Mouse (Mus musculus) CH12.LX (cell line): ENCODE results near the gene Urm1. TPM values are rescaled to one million over a fixed set of nuclear protein-coding genes. Genes with fewer than 3 reads are reported as not detected.

ENCODE experiments used
- DNase-seq: peaks from one replicate; pipeline ENCODE4 v3.0.0-alpha.2; 2013; ENCODE audit errors: extremely low read depth
- H3K27ac ChIP-seq: 2 replicates; pipeline ENCODE4 v1.5.1; 2012; ENCODE audit warnings: low read depth, mild to moderate bottlenecking, control low read depth, moderate library complexity; ENCODE audit not compliant: insufficient read depth
- H3K27me3 ChIP-seq: replicated peaks from 2 replicates; pipeline ENCODE3; 2012; ENCODE audit warnings: inconsistent platforms
- H3K36me3 ChIP-seq, 2 experiments: replicated peaks in 1 of 2; 2 replicates each; pipeline versions ENCODE3 to v1.6.1; 2012; ENCODE audit warnings: inconsistent platforms in 1 of 2, low read length in 1 of 2, mild to moderate bottlenecking in 1 of 2, mixed read lengths in 1 of 2, moderate library complexity in 1 of 2; ENCODE audit not compliant: control insufficient read depth in 1 of 2, insufficient read depth in 1 of 2
- H3K4me1 ChIP-seq, 2 experiments: 2 replicates each; pipeline ENCODE4 v1.6.1; 2012; ENCODE audit warnings: inconsistent platforms in 1 of 2, moderate library complexity in 1 of 2; ENCODE audit not compliant: insufficient read depth in 2 of 2, control insufficient read depth in 1 of 2
- H3K4me2 ChIP-seq: 2 replicates; pipeline ENCODE4 v1.6.1; 2012; ENCODE audit warnings: low read depth, mild to moderate bottlenecking, control low read depth; ENCODE audit not compliant: poor library complexity, insufficient read depth, severe bottlenecking
- H3K4me3 ChIP-seq, 3 experiments: fragments of 150-350 bp in 1 of 3; sonication (generic) in 1 of 3; replicated peaks in 1 of 3; 2 replicates each; pipeline versions ENCODE3 to v1.5.1; 2011 to 2012; ENCODE audit warnings: low read depth in 2 of 3, low read length in 2 of 3, mild to moderate bottlenecking in 2 of 3, moderate library complexity in 2 of 3, control low read depth in 1 of 3, improper control_type of control experiment in 1 of 3, inconsistent platforms in 1 of 3, mixed read lengths in 1 of 3; ENCODE audit not compliant: poor library complexity in 1 of 3
- H3K79me2 ChIP-seq: replicated peaks from 2 replicates; pipeline ENCODE4 v1.6.1; 2012; ENCODE audit warnings: mild to moderate bottlenecking, moderate library complexity; ENCODE audit not compliant: control insufficient read depth, poor library complexity, insufficient read depth, severe bottlenecking; ENCODE audit errors: extremely low read depth
- H3K9ac ChIP-seq: 2 replicates; pipeline ENCODE4 v1.6.1; 2012; ENCODE audit warnings: low read depth, mild to moderate bottlenecking, control low read depth, moderate library complexity; ENCODE audit not compliant: insufficient read depth
- H3K9me3 ChIP-seq: replicated peaks from 2 replicates; pipeline ENCODE3; 2012; ENCODE audit warnings: low read length, inconsistent platforms, mixed read lengths
- BHLHE40 ChIP-seq: IDR thresholded peaks from 2 replicates; pipeline ENCODE4 v1.6.1; 2011; ENCODE audit warnings: mild to moderate bottlenecking, low read depth, low read length, improper control_type of control experiment
- CHD1 ChIP-seq: IDR thresholded peaks from 2 replicates; pipeline ENCODE4 v1.6.1; 2012; ENCODE audit warnings: low read depth, low read length, improper control_type of control experiment, inconsistent platforms
- ELF1 ChIP-seq: IDR thresholded peaks from 2 replicates; pipeline ENCODE4 v1.6.1; 2014; ENCODE audit warnings: low read depth, mild to moderate bottlenecking, inconsistent platforms, low read length, improper control_type of control experiment
- EP300 ChIP-seq: IDR thresholded peaks from 2 replicates; pipeline ENCODE4 v1.6.1; 2011; ENCODE audit warnings: low read length, improper control_type of control experiment
- ETS1 ChIP-seq: conservative IDR thresholded peaks from 2 replicates; pipeline ENCODE4 v1.6.1; 2012; ENCODE audit warnings: low read depth, mild to moderate bottlenecking, inconsistent platforms, low read length, improper control_type of control experiment, moderate library complexity
- HCFC1 ChIP-seq: IDR thresholded peaks from 2 replicates; pipeline ENCODE4 v1.6.1; 2012; ENCODE audit warnings: low read depth, mild to moderate bottlenecking, inconsistent platforms, low read length, improper control_type of control experiment
- JUN ChIP-seq: IDR thresholded peaks from 2 replicates; pipeline ENCODE4 v1.6.1; 2011; ENCODE audit warnings: low read depth, mild to moderate bottlenecking, low read length, improper control_type of control experiment, moderate library complexity; ENCODE audit not compliant: insufficient read depth
- KAT2A ChIP-seq: IDR thresholded peaks from 2 replicates; pipeline ENCODE4 v1.6.1; 2012; ENCODE audit warnings: low read length, improper control_type of control experiment, inconsistent platforms; ENCODE audit not compliant: insufficient replicate concordance
- MAFK ChIP-seq: IDR thresholded peaks from 2 replicates; pipeline ENCODE4 v1.6.1; 2011; ENCODE audit warnings: low read length, improper control_type of control experiment; ENCODE audit not compliant: insufficient replicate concordance
- MAX ChIP-seq: IDR thresholded peaks from 2 replicates; pipeline ENCODE4 v1.6.1; 2011; ENCODE audit warnings: low read length, improper control_type of control experiment
- MAZ ChIP-seq: IDR thresholded peaks from 2 replicates; pipeline ENCODE4 v1.6.1; 2012; ENCODE audit warnings: low read depth, mild to moderate bottlenecking, inconsistent platforms, low read length, improper control_type of control experiment, moderate library complexity
- MXI1 ChIP-seq: IDR thresholded peaks from 2 replicates; pipeline ENCODE4 v1.6.1; 2011; ENCODE audit warnings: mild to moderate bottlenecking, low read depth, low read length, improper control_type of control experiment
- MYC ChIP-seq: IDR thresholded peaks from 2 replicates; pipeline ENCODE4 v1.6.1; 2011; ENCODE audit warnings: low read depth, mild to moderate bottlenecking, improper control_type of control experiment, low read length
- PAX5 ChIP-seq: IDR thresholded peaks from 2 replicates; pipeline ENCODE4 v1.6.1; 2012; ENCODE audit warnings: low read length, inconsistent platforms, mixed read lengths
- POLR2A ChIP-seq: IDR thresholded peaks from 2 replicates; pipeline ENCODE4 v1.6.1; 2011; ENCODE audit warnings: low read depth, mild to moderate bottlenecking, improper control_type of control experiment, low read length
- SMC3 ChIP-seq: IDR thresholded peaks from 2 replicates; pipeline ENCODE4 v1.6.1; 2011; ENCODE audit warnings: low read depth, low read length, improper control_type of control experiment
- TCF12 ChIP-seq: IDR thresholded peaks from 2 replicates; pipeline ENCODE4 v1.6.1; 2014; ENCODE audit warnings: low read depth, mild to moderate bottlenecking, inconsistent platforms, low read length, improper control_type of control experiment
- UBTF ChIP-seq: IDR thresholded peaks from 2 replicates; pipeline ENCODE4 v1.6.1; 2012; ENCODE audit warnings: low read depth, mild to moderate bottlenecking, inconsistent platforms, low read length, improper control_type of control experiment, moderate library complexity
- USF1 ChIP-seq: IDR thresholded peaks from 2 replicates; pipeline ENCODE4 v1.6.1; 2014; ENCODE audit warnings: low read depth, mild to moderate bottlenecking, inconsistent platforms, low read length, improper control_type of control experiment
- ZMIZ1 ChIP-seq: IDR thresholded peaks from 2 replicates; pipeline ENCODE4 v1.6.1; 2012; ENCODE audit warnings: low read depth, mild to moderate bottlenecking, inconsistent platforms, low read length, improper control_type of control experiment
- ZNF384 ChIP-seq: IDR thresholded peaks from 2 replicates; pipeline ENCODE4 v1.6.1; 2012; ENCODE audit warnings: low read depth, low read length, improper control_type of control experiment, inconsistent platforms
- dilution Hi-C: fragments of 300-500 bp; cut with MboI; formaldehyde crosslinking; loops from 2 replicates; pipeline ENCODE4 v1.14.3; 2020; ENCODE audit warnings: low sequenced_read_pairs; ENCODE audit not compliant: extremely low pct_unique_long_range_greater_than_20kb, extremely low pct_ligation_motif_present
- in situ Hi-C: fragments of 300-500 bp; cut with MboI; formaldehyde crosslinking; loops from 3 replicates; pipeline ENCODE4 v1.14.3; 2019; ENCODE audit warnings: low sequenced_read_pairs, low pct_ligation_motif_present, low pct_unique_long_range_greater_than_20kb, mixed read lengths
- polyA plus RNA-seq: library from polyadenylated mRNA; unstranded; fragments of >175 nt; gene quantifications from 2 replicates; pipeline ENCODE4 v1.2.1, GENCODE M21; 2012; ENCODE audit warnings: low read depth; ENCODE audit not compliant: insufficient read length
- total RNA-seq, 2 experiments: library from RNA; depleted of rRNA; stranded (reverse); fragments of 300-350 nt in 1 of 2; fragments of >200 nt in 1 of 2; gene quantifications; 2 replicates each; pipeline ENCODE4 v1.2.3; 2012 to 2014

The Urm1 gene
- total and polyA plus RNA-seq, 3 experiments = 25.6 to 31.9 (median 29.2) TPM

DNA sequence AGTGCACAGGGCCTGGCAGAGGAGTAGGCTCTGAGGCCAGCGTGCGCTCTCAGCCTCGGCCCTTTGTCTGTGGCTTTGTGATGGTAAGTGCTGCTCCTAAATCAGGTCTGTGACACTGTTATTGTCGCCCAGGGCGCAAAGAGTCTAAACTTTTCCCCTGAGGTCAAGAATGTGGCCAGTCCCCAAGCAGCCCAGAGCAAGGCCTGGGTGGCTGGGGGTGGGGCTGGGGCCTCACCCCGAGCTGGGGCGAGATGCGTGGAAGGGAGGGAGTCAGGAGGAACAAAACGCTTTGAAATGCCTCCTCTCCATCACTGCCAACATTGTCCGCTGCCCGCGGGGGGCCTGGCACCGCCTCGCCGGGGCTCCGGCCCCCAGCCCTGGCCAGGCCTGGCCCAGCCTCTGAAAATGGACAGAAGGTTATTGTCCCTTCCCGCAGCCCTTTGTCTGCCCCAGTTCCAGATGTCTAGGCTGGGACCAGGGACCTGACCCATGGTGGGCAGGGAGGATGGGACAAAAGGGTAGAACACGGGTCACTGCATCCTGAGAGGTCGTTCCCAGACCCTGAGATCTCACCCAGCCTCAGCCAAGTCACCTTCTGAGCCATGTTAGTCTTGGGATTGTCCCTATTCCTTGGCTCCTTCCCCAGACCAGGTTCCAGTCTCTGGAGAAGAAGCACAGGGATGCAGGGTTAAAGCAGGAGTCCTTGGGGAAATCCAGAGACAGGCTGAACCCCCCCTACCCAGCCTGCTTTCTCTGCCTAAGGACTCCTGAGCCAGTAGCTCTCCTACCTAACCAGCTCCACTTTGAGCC lies 36.8 kb downstream of the Urm1 start:
- Histone ChIP-seq H3K27ac (no peak overlapping the region), H3K79me2 (no peaks in the 10 kb centered on the region), H3K36me3 (no peaks in the 10 kb centered on the region), H3K27me3 (peaks cover 4% of the 10 kb centered on the region), H3K9ac (no peak overlapping the region), H3K4me2 (no peak overlapping the region), H3K4me1 (peaks cover 0 to 3% of the 10 kb centered on the region in 2 experiments; a peak in 2 of 4 replicates), H3K4me3 (no peak overlapping the region), H3K9me3 (no peaks in the 10 kb centered on the region)
- dilution Hi-C loops (no loop called here), in situ Hi-C loops (loop anchor here (5.0 kb wide), 1 partner anchor 39 kb away; no protein-coding TSS in a partner anchor)
- TF ChIP-seq ELF1 (no peak), KAT2A (no peak), MYC (no peak), TCF12 (no peak), EP300 (no peak), ZMIZ1 (no peak), UBTF (no peak), CHD1 (no peak), ETS1 (no peak), SMC3 (no peak), POLR2A (no peak), MAX (no peak), USF1 (no peak), MAZ (no peak), MXI1 (no peak)
- DNase-seq = no peak

DNA sequence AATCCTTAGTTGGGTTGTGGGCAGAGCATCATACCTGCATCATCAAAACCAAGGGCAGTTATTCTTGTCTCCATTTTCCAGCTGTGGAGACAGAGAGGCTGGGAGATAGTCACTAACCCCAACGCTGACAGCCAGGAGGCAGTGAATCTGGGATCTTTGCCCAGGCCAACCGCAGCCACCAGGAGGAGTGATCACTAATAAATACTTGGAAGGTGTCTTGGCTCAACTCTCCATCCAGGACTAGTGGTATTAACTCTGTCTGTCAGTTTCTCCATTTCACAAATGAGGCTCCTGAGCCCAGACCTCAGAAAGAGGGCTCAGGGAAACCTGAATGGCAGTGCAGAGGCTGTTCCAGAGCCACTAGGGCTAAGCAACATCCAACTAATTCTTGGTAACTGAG lies 37.5 kb downstream of the Urm1 start:
- Histone ChIP-seq H3K9ac (no peak overlapping the region), H3K4me1 (peaks cover 0 to 3% of the 10 kb centered on the region in 2 experiments; a peak in 1 of 4 replicates), H3K27me3 (peaks cover 4% of the 10 kb centered on the region), H3K79me2 (no peaks in the 10 kb centered on the region), H3K36me3 (no peaks in the 10 kb centered on the region), H3K4me3 (no peak overlapping the region), H3K27ac (no peak overlapping the region), H3K4me2 (no peak overlapping the region), H3K9me3 (no peaks in the 10 kb centered on the region)
- in situ Hi-C loops (loop anchor here (5.0 kb wide), 1 partner anchor 40 kb away; no protein-coding TSS in a partner anchor), dilution Hi-C loops (no loop called here)
- no peak for TF ChIP-seq MAFK
- TF ChIP-seq JUN = no peak
- TF ChIP-seq BHLHE40 = no peak
- TF ChIP-seq ZNF384 = no peak
- no peak for TF ChIP-seq PAX5
- TF ChIP-seq POLR2A = no peak
- TF ChIP-seq HCFC1 = no peak
- no peak for TF ChIP-seq UBTF
- no peak for TF ChIP-seq MAZ
- DNase-seq = no peak
